Mouse (Mus musculus): ENCODE measurements around the gene Gm15517. TPM values are rescaled to one million over a fixed set of nuclear protein-coding genes. Genes with fewer than 3 reads are reported as not detected.
"Not testable (repeated sequence)": the region's sequence is repeated elsewhere in the genome, so short reads cannot be mapped to it uniquely, and the experiment has no call there.

Gene Gm15517
- not detected in 2 replicates for polyA plus RNA-seq (2014; fragmentation: Nextera tagmentation; extraction: Ambion mirVana)

- Histone ChIP-seq H3K36me3 (replicated peaks; ENCODE audit: control insufficient read depth, insufficient read depth) (no peaks in the 10 kb centered on the region), H3K4me2 (replicated peaks) (no peak within 1 kb of the TSS), H3K27ac (no peak within 1 kb of the TSS), H3K9me3 (ENCODE audit: control insufficient read depth, low read length) (no peaks in the 10 kb centered on the region), H3K9ac (no peak within 1 kb of the TSS), H3K27me3 (ENCODE audit: control insufficient read depth, insufficient read depth, low read length) (0 out of 2 replicates have a peak, but pooled peaks cover 3% of the 10 kb centered on the region), H3K4me3 (replicated peaks; ENCODE audit: low read length) (no peak within 1 kb of the TSS), H3K4me1 (replicated peaks; ENCODE audit: control insufficient read depth, insufficient read depth, low read length) (peaks cover 6% of the 10 kb centered on the region)
- no peak for DNase-seq (ENCODE audit: low spot score)
- no peak for ATAC-seq (ENCODE audit: low FRiP score)
- WGBS = 49% methylated on average over 5 of the region's 5 CpGs
These were observed at the start of gene Gm15517 for GRCm38 (mm10) chr7:44261147-44261546. Gene Gm15517 (plus strand): TSS chr7:44261447.

DNA sequence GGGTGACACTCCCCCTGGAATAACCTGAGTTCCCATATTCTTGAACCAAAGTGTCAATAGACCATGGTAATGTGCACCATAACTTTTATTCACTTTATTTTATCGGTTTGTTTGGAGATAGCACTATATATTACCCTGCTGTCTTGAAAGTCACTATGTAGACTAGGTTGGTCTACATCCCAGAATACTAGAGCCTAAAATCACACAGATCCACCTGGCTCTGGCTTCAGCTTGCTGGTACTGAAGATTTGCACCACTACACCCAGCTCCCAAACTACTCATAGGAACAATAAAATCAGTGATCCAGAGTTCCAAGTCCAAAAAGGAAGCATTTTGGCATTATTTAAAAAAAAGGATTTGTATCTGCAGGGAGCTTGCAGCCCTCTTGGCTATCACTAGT is 45.6 kb upstream of the Gm15517 start, which contains the start of gene Klk1b5:
TSS of gene Klk1b5 (plus strand) at position 301 of the 400 bp plus-strand sequence.
- ATAC-seq (ENCODE audit: low FRiP score) = no peak
- 86% methylated on average over 1 of the region's 1 CpGs for WGBS
- DNase-seq (ENCODE audit: low spot score) = no peak
- no peaks in the 10 kb centered on the region for H3K4me1 ChIP-seq (replicated peaks; ENCODE audit: control insufficient read depth, insufficient read depth, low read length)
- H3K4me2 ChIP-seq (replicated peaks) = no peak within 1 kb of the TSS
- H3K9ac ChIP-seq = no peak within 1 kb of the TSS
- no peaks in the 10 kb centered on the region for H3K36me3 ChIP-seq (replicated peaks; ENCODE audit: control insufficient read depth, insufficient read depth)
- H3K9me3 ChIP-seq (ENCODE audit: control insufficient read depth, low read length) = no peaks in the 10 kb centered on the region
- H3K27ac ChIP-seq = no peak within 1 kb of the TSS
- H3K27me3 ChIP-seq (ENCODE audit: control insufficient read depth, insufficient read depth, low read length) = no peaks in the 10 kb centered on the region
- no peak within 1 kb of the TSS for H3K4me3 ChIP-seq (replicated peaks; ENCODE audit: low read length)

GRCm38 (mm10) chr7:44221601-44222000 is 39.6 kb upstream of the Gm15517 start:
- WGBS = 76% methylated on average over 8 of the region's 10 CpGs

GRCm38 (mm10) chr7:44222335-44222734 is 38.9 kb upstream of the Gm15517 start:
- not testable (repeated sequence) for H3K27me3 ChIP-seq (ENCODE audit: control insufficient read depth, insufficient read depth, low read length); ATAC-seq (ENCODE audit: low FRiP score); H3K9ac ChIP-seq; H3K4me3 ChIP-seq (replicated peaks; ENCODE audit: low read length); DNase-seq (ENCODE audit: low spot score); H3K4me2 ChIP-seq (replicated peaks); H3K4me1 ChIP-seq (replicated peaks; ENCODE audit: control insufficient read depth, insufficient read depth, low read length); H3K36me3 ChIP-seq (replicated peaks; ENCODE audit: control insufficient read depth, insufficient read depth); H3K27ac ChIP-seq; H3K9me3 ChIP-seq (ENCODE audit: control insufficient read depth, low read length)
- 82% methylated on average over 6 of the region's 6 CpGs for WGBS

More at GRCm38 (mm10) chr7:44221601-44222000, 39.6 kb upstream of the Gm15517 start:
- H3K4me2 ChIP-seq (replicated peaks); ATAC-seq (ENCODE audit: low FRiP score); H3K36me3 ChIP-seq (replicated peaks; ENCODE audit: control insufficient read depth, insufficient read depth); H3K9ac ChIP-seq; H3K4me3 ChIP-seq (replicated peaks; ENCODE audit: low read length); H3K27me3 ChIP-seq (ENCODE audit: control insufficient read depth, insufficient read depth, low read length); H3K27ac ChIP-seq; H3K4me1 ChIP-seq (replicated peaks; ENCODE audit: control insufficient read depth, insufficient read depth, low read length); H3K9me3 ChIP-seq (ENCODE audit: control insufficient read depth, low read length); DNase-seq (ENCODE audit: low spot score): not testable (repeated sequence)

GRCm38 (mm10) chr7:44225076-44225475 is 36.2 kb upstream of the Gm15517 start, which contains the start of gene Klk1:
Gene Klk1 (plus strand): TSS chr7:44225360.
- Histone ChIP-seq H3K27me3 (ENCODE audit: control insufficient read depth, insufficient read depth, low read length) (no peaks in the 10 kb centered on the region), H3K36me3 (replicated peaks; ENCODE audit: control insufficient read depth, insufficient read depth) (no peaks in the 10 kb centered on the region), H3K27ac (no peak within 1 kb of the TSS), H3K4me3 (replicated peaks; ENCODE audit: low read length) (no peak within 1 kb of the TSS), H3K4me1 (replicated peaks; ENCODE audit: control insufficient read depth, insufficient read depth, low read length) (no peaks in the 10 kb centered on the region), H3K9ac (no peak within 1 kb of the TSS), H3K9me3 (ENCODE audit: control insufficient read depth, low read length) (no peaks in the 10 kb centered on the region), H3K4me2 (replicated peaks) (no peak within 1 kb of the TSS)
- ATAC-seq (ENCODE audit: low FRiP score) = no peak
- WGBS = 63% methylated on average over 1 of the region's 1 CpGs
- DNase-seq (ENCODE audit: low spot score) = no peak

- Histone ChIP-seq H3K27ac (no peak within 1 kb of the TSS), H3K9ac (no peak within 1 kb of the TSS), H3K4me1 (replicated peaks; ENCODE audit: control insufficient read depth, insufficient read depth, low read length) (no peaks in the 10 kb centered on the region), H3K27me3 (ENCODE audit: control insufficient read depth, insufficient read depth, low read length) (no peaks in the 10 kb centered on the region), H3K36me3 (replicated peaks; ENCODE audit: control insufficient read depth, insufficient read depth) (no peaks in the 10 kb centered on the region), H3K9me3 (ENCODE audit: control insufficient read depth, low read length) (no peaks in the 10 kb centered on the region), H3K4me2 (replicated peaks) (no peak within 1 kb of the TSS), H3K4me3 (replicated peaks; ENCODE audit: low read length) (no peak within 1 kb of the TSS)
- ATAC-seq (ENCODE audit: low FRiP score) = no peak
- DNase-seq (ENCODE audit: low spot score) = no peak
- WGBS = 83% methylated on average over 3 of the region's 3 CpGs
These were observed 25.3 kb upstream of the Gm15517 start, which contains the start of gene Gm36864 for GRCm38 (mm10) chr7:44235909-44236308. Gene Gm36864 (plus strand): TSS chr7:44236177.

DNA sequence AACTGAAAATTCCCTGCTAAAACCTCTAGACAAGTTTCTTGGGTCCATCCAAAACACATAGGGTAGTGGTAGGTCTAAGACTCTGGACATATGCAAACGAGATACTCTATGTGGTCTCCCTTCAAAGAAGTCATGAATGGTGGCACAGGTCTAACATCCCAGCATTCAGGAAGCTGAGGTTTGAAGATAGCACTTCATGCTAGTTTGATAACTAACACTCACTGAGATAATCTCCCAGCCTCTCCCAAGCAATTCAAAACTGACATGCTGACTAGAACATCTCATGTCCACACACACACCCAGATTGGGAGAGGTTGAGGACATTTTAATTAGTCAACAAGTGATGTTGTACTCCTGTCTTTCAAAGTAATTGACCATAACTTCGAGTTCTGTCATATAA is 21.3 kb upstream of the Gm15517 start:
- Histone ChIP-seq H3K4me3 (replicated peaks; ENCODE audit: low read length) (no peak overlapping the region), H3K27me3 (ENCODE audit: control insufficient read depth, insufficient read depth, low read length) (no peaks in the 10 kb centered on the region), H3K9me3 (ENCODE audit: control insufficient read depth, low read length) (no peaks in the 10 kb centered on the region), H3K9ac (no peak overlapping the region), H3K4me2 (replicated peaks) (no peak overlapping the region), H3K27ac (no peak overlapping the region), H3K4me1 (replicated peaks; ENCODE audit: control insufficient read depth, insufficient read depth, low read length) (no peaks in the 10 kb centered on the region), H3K36me3 (replicated peaks; ENCODE audit: control insufficient read depth, insufficient read depth) (no peaks in the 10 kb centered on the region)
- WGBS = 52% methylated on average over 2 of the region's 2 CpGs
- DNase-seq (ENCODE audit: low spot score) (no peak), ATAC-seq (ENCODE audit: low FRiP score) (no peak)

DNA sequence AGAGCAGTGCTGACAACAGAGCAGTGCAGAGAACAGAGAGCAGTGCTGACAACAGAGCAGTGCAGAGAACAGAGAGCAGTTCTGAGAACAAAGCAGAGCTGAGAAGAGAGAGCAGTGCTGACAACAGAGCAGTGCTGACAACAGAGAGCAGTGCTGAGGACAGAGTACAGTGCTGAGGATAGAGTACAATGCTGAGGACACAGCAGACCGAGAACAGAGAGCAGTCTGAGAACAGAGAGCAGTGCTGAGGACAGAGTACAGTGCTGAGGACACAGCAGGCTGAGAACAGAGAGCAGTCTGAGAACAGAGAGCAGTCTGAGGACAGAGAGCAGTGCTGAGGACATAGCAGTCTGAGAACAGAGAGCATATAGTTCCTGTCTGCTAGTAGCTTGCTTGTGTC is 20.5 kb upstream of the Gm15517 start:
- Histone ChIP-seq H3K27ac (no peak overlapping the region), H3K4me1 (replicated peaks; ENCODE audit: control insufficient read depth, insufficient read depth, low read length) (no peaks in the 10 kb centered on the region; the same call in 1 of the 2 replicates), H3K9ac (no peak overlapping the region), H3K27me3 (ENCODE audit: control insufficient read depth, insufficient read depth, low read length) (no peaks in the 10 kb centered on the region), H3K9me3 (ENCODE audit: control insufficient read depth, low read length) (no peaks in the 10 kb centered on the region), H3K4me2 (replicated peaks) (no peak overlapping the region), H3K4me3 (replicated peaks; ENCODE audit: low read length) (no peak overlapping the region), H3K36me3 (replicated peaks; ENCODE audit: control insufficient read depth, insufficient read depth) (no peaks in the 10 kb centered on the region)
- ATAC-seq (ENCODE audit: low FRiP score) = no peak
- 79% methylated on average over 1 of the region's 1 CpGs for WGBS
- DNase-seq (ENCODE audit: low spot score) = no peak

- Histone ChIP-seq H3K4me1 (replicated peaks; ENCODE audit: control insufficient read depth, insufficient read depth, low read length) (no peaks in the 10 kb centered on the region; the same call in 1 of the 2 replicates), H3K27ac (no peak overlapping the region), H3K4me3 (replicated peaks; ENCODE audit: low read length) (no peak overlapping the region), H3K9me3 (ENCODE audit: control insufficient read depth, low read length) (no peaks in the 10 kb centered on the region), H3K27me3 (ENCODE audit: control insufficient read depth, insufficient read depth, low read length) (no peaks in the 10 kb centered on the region), H3K36me3 (replicated peaks; ENCODE audit: control insufficient read depth, insufficient read depth) (no peaks in the 10 kb centered on the region), H3K4me2 (replicated peaks) (no peak overlapping the region), H3K9ac (no peak overlapping the region)
- ATAC-seq (ENCODE audit: low FRiP score) (no peak), DNase-seq (ENCODE audit: low spot score) (no peak)
- 68% methylated on average over 2 of the region's 2 CpGs for WGBS
These were observed 20.1 kb upstream of the Gm15517 start for GRCm38 (mm10) chr7:44241163-44241562.

- WGBS = 53% methylated on average over 1 of the region's 1 CpGs
- Histone ChIP-seq H3K36me3 (replicated peaks; ENCODE audit: control insufficient read depth, insufficient read depth) (peaks cover 14% of the 10 kb centered on the region), H3K4me3 (replicated peaks; ENCODE audit: low read length) (no peak overlapping the region), H3K4me2 (replicated peaks) (no peak overlapping the region), H3K4me1 (replicated peaks; ENCODE audit: control insufficient read depth, insufficient read depth, low read length) (peaks cover 13% of the 10 kb centered on the region), H3K27ac (no peak overlapping the region), H3K27me3 (ENCODE audit: control insufficient read depth, insufficient read depth, low read length) (no peaks in the 10 kb centered on the region), H3K9ac (no peak overlapping the region), H3K9me3 (ENCODE audit: control insufficient read depth, low read length) (no peaks in the 10 kb centered on the region)
- DNase-seq (ENCODE audit: low spot score) (no peak), ATAC-seq (ENCODE audit: low FRiP score) (no peak)
These were observed 17.2 kb upstream of the Gm15517 start for GRCm38 (mm10) chr7:44244080-44244479.
